Mouse (Mus musculus) urinary bladder, postnatal 25 days (tissue): ENCODE results near the gene Krt14.
A peak's percentile ranks its signal among the peaks of the same experiment; 100 is the strongest.
"Not testable (repeated sequence)": the region's sequence is repeated elsewhere in the genome, so short reads cannot be mapped to it uniquely, and the experiment has no call there.

ENCODE experiments used
- DNase-seq: peaks from one replicate; pipeline ENCODE4 v3.0.0; 2022; ENCODE audit warnings: low spot score

Gene Krt14

DNA sequence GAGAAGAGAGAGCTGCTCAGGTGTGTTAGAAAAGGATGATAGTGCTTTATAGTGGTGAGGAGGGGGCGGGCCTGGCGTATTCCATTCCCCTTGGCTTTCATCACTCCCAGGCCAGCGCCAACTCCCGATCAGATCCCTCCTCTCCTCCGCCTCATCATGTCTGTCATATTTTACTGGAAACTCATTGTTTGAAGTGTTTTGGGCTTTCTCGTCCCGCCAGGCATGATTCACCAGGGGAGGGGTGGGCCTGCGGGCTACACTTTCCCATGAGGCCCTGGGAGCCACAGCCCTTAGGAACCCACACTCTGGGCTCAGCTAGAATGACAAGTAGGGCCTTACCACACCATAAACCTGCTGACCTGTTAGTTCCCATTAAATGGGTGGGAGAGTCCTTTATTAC, at the start of gene Krt14:
Gene Krt14 (minus strand): TSS at position 51 of the 400 bp plus-strand sequence.
- DNase-seq = no peak

DNA sequence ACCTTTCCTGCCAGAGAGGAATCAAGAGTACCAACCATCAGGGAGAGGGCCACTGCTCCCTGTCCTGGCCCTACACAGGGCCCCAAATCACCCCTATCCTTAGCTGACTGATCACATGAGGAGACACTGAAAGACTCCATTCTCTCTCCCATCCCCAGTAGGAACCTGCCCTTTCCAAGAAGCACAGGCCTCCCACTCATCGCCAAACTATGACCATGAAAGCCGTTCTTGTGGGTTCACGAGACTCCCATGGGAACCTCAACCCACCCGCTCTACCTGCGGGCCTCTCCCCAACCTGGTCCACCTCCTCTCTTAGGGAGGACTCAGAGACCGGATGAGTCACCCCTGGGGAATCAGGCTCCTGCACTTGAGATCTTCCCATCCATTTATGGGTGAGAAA, 48.2 kb upstream of the Krt14 start:
- DNase-seq = no peak

DNA sequence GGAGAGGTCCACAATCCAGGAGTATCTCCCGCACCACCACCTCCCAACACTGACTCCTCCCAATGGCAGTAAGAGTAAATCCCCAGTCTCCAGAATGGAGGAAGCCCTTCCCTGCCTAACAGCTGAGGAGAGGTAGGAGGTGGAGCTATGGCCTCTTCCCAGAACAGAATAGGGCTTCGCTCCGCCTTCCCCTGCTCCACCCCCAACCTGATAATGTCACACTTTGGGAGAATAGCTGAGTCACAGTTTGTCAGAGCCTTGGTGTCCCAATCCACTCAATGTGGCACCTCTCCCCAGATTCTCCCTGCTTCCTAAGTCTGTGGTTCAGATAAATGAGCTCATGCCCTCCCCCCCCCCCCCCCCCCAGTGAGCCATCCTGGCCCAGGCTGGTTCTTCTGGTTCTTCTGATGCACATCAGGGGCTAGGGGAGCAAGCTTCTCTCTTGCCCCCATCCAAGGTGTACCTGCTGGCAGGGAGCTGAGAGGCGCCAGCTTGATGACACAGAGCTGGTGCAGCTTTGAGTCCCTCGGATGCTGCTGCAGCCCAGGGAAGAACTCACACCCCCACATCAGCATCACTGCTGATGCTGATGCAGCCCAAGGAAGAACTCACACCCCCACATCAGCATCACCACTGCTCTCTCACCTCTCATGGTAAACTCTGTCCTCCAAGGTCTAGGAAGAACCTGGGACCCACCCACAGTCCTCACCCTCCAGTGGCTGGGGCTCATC, 47.2 kb upstream of the Krt14 start:
- no peak for DNase-seq

DNA sequence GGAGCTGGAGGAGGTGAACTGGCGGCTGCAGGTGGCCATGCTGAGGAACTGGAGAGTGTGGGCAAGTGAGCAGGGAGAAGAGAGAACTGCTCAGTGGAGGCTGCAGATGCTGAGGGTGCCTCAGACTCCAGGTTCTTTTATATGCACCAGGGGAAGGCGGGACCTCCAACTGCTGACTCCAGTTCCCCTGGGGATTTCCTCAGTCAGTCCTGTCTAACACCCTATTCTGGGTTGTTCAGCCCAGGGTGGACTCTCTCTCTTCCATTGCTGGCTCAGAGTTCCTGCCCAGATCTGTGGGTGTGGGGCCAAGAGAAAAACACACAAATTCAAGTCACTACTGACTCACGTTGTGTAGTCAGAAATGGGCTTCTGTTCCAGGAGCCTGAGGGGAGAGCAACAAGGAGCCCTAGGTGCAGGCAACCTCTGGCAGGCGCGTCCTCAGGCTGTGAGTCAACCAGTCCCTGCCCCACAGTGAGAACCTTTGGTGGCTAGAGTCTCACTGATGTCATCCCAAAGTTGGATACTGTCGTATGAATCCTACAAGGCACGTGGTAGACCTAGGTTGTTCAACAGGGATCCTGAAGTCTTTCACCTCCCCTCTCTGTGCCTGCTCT, 41.6 kb upstream of the Krt14 start, which contains the start of gene Krt16:
Gene Krt16 (minus strand): TSS at position 51 of the 614 bp plus-strand sequence.
- no peak for DNase-seq

GRCm38 (mm10) chr11:100246471-100246870, 39.1 kb upstream of the Krt14 start:
- not testable (repeated sequence) for DNase-seq

GRCm38 (mm10) chr11:100240272-100240671, 32.9 kb upstream of the Krt14 start:
- not testable (repeated sequence) for DNase-seq

DNA sequence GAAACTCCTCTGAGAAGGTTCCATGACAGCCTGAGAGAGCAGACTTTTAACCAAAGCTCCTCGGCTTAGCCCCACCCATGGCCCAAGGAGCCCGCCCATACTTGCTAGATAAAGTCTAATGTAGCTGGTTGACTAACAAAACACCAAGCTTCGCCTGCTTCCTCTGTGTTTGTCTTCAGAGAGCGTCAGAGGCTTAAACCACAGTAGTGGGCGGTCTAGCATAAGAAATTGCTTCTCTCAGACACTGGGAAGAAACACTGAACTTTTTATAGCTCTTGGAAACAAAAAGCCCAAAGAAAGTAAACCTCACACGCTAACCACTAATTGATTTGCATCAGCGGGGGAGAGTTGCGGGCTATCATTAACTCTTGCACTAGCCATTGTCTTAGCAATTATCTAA, 14.4 kb upstream of the Krt14 start:
- DNase-seq = no peak

GRCm38 (mm10) chr11:100219304-100219703, 12.0 kb upstream of the Krt14 start:
- DNase-seq = no peak

DNA sequence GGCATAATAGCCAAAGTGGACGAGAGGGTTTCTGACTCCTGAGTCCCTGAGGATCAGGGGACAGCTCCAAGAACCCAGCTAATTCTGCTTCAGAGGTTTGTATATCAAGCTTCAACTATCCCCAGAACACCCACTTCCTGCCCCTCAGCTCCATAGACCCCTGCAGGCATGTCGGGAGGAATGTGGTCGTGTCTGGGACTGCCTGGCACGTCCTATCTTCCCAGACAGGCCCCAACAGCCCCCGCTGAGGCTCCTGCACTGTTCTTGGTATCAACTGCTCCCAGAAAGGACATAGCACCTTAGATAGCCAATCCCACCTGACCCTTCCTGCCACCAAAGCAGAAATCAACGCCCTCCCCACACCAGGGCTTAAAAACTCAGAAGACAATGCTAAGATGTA, 1.2 kb upstream of the Krt14 start:
- DNase-seq = no peak

GRCm38 (mm10) chr11:100203448-100203847, 3.9 kb downstream of the Krt14 start:
- DNase-seq = peak; percentile 33

DNA sequence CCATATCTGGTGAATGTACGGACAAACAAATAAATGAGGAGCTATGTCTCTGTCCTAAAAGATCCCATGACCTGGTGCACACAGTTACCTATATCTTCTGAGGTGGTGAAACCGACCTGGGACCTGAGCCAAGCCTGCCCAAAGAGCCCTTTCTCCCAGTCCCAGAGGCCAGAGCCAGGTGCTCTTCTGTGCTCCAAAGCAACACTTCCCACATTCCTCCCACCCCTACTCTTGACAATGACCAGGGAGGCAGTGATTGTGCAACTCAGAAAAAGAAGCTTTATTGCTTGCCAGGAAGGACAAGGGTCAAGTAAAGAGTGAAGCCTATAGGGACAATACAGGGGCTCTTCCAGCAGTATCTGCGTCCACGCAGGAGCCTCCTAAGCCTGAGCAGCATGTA, 4.4 kb downstream of the Krt14 start:
- DNase-seq = no peak

GRCm38 (mm10) chr11:100200104-100200820, 7.1 kb downstream of the Krt14 start:
- DNase-seq = peak; percentile 32

GRCm38 (mm10) chr11:100198666-100199065, 8.7 kb downstream of the Krt14 start:
- peak; percentile 21 for DNase-seq

DNA sequence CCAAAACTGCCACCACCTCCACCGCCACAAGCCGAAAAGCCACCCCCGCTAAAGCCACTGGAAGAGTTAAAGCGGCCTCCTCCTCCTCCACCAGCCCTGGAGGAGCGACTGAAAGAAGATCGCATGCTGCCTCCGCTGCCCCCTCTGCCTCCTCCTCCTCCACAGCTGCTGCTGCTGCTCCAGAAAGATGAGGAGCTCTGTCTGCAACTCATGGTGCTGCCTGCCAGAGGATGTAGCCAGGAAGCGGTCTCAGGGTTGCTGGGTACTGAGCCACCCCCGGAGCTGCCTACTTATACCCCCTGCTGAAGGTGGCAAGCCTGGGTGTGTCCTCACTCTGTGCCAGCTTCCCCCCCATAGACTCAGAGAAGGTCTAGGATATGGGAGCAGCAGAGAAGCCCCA, 14.4 kb downstream of the Krt14 start, which contains the start of gene Krt9:
Gene Krt9 (minus strand): TSS at position 255 of the 400 bp plus-strand sequence.
- no peak for DNase-seq

GRCm38 (mm10) chr11:100191820-100192219, 15.5 kb downstream of the Krt14 start:
- no peak for DNase-seq

DNA sequence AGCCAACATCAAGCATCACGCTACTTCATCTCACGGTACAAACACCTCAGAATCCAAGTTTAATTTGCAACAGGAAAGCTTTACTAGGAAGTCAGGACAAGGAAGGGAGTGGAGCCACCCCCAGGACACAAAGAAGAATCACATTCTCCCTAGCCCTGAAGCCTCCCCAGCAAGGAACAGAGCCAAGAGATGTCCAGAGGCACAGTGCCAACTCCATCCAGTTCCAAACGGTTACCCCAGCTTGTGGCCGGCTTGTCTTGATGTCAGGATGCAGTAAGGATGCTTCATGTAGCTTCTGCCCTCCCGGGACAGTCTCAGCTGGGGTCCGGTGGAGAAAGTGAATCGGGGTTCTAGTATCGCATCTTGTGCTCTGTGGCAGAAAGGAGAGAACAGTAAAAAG, 20.6 kb downstream of the Krt14 start:
- no peak for DNase-seq

DNA sequence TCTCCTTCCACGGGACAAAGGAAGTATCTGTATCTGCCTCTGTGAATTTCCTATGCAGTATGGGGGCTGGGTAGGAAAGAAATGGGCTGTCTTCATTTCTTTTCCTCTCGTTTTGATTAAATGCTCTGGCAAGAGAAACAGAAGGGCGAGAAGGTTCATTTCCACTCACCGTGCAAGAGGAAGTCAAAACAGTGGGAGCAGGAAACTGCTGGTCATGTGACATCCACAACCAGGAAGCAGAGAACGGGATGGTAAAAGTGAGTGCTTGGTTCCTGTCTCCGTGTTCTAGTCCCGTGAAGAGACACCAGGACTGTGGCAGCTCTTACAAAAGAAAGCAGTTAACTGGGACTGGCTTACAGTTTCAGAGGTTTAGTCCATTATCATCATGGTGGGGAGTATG, 25.6 kb downstream of the Krt14 start:
- DNase-seq = no peak

DNA sequence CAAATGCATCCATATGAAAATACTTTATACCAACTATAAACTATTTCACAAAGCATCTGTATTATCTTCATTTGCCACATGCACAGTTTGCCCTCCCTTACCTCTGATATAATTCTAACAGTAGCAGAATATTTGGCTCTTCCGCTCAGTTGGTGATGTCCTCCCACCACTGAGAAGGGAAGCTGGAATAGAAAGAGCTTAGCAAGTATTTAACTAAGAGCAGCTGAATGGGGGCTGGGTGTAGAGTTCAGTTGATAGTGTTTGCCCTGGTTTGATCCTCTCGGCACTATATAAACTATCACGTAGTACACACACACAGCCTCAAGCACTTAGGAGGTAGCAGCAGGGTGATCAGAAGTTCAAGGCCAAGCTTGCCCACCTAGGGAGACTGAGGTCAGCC, 28.1 kb downstream of the Krt14 start:
- DNase-seq = no peak

DNA sequence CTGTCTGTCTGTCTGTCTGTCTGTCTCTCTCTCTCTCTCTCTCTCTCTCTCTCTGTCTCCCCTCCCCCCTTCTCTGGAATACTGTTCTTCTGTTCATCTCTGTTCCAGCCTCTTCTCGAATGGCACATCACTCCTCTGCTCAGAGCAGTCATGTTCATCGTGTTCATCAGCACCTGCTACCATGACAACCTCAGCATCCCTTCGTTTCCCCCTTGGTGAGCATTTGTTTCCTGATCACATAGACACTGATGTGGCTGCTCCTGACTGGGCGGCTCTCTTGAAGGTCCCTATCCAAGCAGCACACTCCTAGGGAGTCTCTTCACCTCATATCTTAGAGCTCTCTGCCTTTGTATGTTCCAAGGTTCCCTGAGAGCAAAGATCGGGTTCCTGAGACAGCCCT, 29.0 kb downstream of the Krt14 start:
- DNase-seq = no peak

- DNase-seq = no peak
Observed at GRCm38 (mm10) chr11:100176791-100177190, 30.6 kb downstream of the Krt14 start.

- peak; percentile 84 for DNase-seq
Observed at GRCm38 (mm10) chr11:100168765-100169762, 38.3 kb downstream of the Krt14 start.

DNA sequence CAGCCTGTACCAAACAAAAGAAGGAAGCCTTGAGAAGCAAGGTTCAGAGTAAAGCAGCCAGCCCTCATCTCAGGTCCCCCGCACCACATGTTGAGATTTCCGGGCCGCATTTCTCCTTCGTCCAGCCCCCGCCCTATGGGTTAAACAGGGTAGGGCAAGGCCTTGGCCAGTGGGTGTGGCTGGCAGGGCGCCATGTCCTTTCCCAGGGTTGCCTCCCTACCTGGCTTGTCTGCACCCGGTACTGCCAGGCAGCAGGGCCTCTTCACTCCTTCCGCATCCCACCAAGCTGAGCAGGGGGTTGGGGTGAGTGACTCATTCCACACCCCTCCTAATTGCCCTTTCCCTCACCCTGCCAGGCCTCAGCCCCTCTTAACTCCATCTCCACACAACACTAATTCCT, 39.3 kb downstream of the Krt14 start:
- DNase-seq = peak; percentile 83
